Mouse (Mus musculus): ENCODE measurements around the gene Derl2. TPM values are rescaled to one million over a fixed set of nuclear protein-coding genes. Genes with fewer than 3 reads are reported as not detected.
A peak's percentile ranks its signal among the peaks of the same experiment; 100 is the strongest.

Derl2 gene
- total RNA-seq, 1 experiment = 45.1 TPM

DNA sequence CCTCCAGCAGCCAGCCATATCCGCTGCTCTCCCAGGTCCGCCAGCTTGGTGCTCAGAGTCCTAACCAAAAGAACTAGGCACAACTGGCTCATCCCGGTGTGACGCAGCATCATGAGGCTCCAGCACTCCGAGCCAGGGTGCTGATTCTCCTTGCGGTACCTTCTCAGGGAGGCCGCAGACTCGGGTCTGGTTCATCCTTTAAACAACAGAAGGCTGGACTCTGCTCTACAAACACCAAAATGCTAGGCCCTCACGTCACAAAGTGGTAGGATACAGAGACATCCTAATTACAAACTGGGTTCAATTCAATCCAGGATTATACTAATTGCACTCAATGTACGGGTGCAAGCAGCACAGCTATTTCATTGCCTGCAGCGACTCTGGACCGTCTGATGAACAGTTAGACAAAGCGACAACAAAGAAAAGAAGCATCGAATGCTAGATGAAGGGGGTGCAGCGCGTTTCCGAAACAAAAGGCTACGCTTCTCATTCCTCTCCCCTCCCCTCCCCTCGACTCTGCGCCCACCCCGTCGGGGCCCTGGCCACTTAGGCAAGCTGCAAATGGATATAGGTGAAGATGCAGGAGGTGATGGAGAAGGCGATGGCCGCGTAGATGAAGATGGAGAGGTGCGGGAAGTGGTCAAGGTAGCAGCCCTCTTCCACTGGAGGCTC, 13.0 kb upstream of the Derl2 start:
- Histone ChIP-seq H3K36me3 (ENCODE audit: control insufficient read depth, insufficient read depth, low read length, poor library complexity, severe bottlenecking) (no peaks in the 10 kb centered on the region; the same call in 1 of the 2 replicates), H3K4me3 (ENCODE audit: insufficient read depth in 1 of 2, low read depth in 1 of 2, low read length in 2 of 2, poor library complexity in 1 of 2, severe bottlenecking in 1 of 2) (peak overlapping the region; percentile 57 to 67), H3K27ac (ENCODE audit: insufficient read depth, low read depth, low read length, poor library complexity, severe bottlenecking) (no peak overlapping the region), H3K4me1 (ENCODE audit: control insufficient read depth in 2 of 2, insufficient read depth in 2 of 2, low read length in 2 of 2, poor library complexity in 1 of 2) (peaks cover 0 to 3% of the 10 kb centered on the region in 2 experiments; a peak in 1 of 4 replicates), H3K9ac (ENCODE audit: insufficient read depth, low read depth, low read length, poor library complexity, severe bottlenecking) (peak overlapping the region; percentile 36; the same call in 1 of the 2 replicates), H3K9me3 (ENCODE audit: control insufficient read depth, insufficient read depth, low read depth, low read length) (no peaks in the 10 kb centered on the region)
- no peak for DNase-seq (ENCODE audit: low read depth, low spot score)
- TF ChIP-seq ZC3H11A (IDR thresholded peaks at IDR 0.05; ENCODE audit: borderline replicate concordance, low read depth, low read length) = no peak
- no peak for TF ChIP-seq ZNF384 (IDR thresholded peaks at IDR 0.05; ENCODE audit: low read depth, low read length)
- TF ChIP-seq HCFC1 (IDR thresholded peaks at IDR 0.05; ENCODE audit: borderline replicate concordance, insufficient read depth, low read length) = no peak
- TF ChIP-seq MAFK (IDR thresholded peaks at IDR 0.05; ENCODE audit: insufficient read depth, low read depth, low read length) = no peak
- no peak for TF ChIP-seq CHD2 (IDR thresholded peaks at IDR 0.05; ENCODE audit: low read depth, low read length)
- in situ Hi-C loops (cut with MboI; ENCODE audit: low sequenced_read_pairs in 2 of 2, unreplicated experiment in 2 of 2) = no loop called here

GRCm38 (mm10) chr11:71032070-71032469, 12.4 kb upstream of the Derl2 start:
- Histone ChIP-seq H3K4me1 (ENCODE audit: control insufficient read depth in 2 of 2, insufficient read depth in 2 of 2, low read length in 2 of 2, poor library complexity in 1 of 2) (peaks cover 0 to 3% of the 10 kb centered on the region in 2 experiments; a peak in 1 of 4 replicates), H3K9ac (ENCODE audit: insufficient read depth, low read depth, low read length, poor library complexity, severe bottlenecking) (no peak overlapping the region), H3K9me3 (ENCODE audit: control insufficient read depth, insufficient read depth, low read depth, low read length) (no peaks in the 10 kb centered on the region), H3K27ac (ENCODE audit: insufficient read depth, low read depth, low read length, poor library complexity, severe bottlenecking) (no peak overlapping the region), H3K4me3 (ENCODE audit: insufficient read depth in 1 of 2, low read depth in 1 of 2, low read length in 2 of 2, poor library complexity in 1 of 2, severe bottlenecking in 1 of 2) (peak overlapping the region in 1 of 2 experiments; percentile 67; a peak in 1 of 4 replicates), H3K36me3 (ENCODE audit: control insufficient read depth, insufficient read depth, low read length, poor library complexity, severe bottlenecking) (peaks cover 2% of the 10 kb centered on the region)
- DNase-seq (ENCODE audit: low read depth, low spot score) = no peak
- no peak for TF ChIP-seq HCFC1 (IDR thresholded peaks at IDR 0.05; ENCODE audit: borderline replicate concordance, insufficient read depth, low read length)
- TF ChIP-seq ZC3H11A (IDR thresholded peaks at IDR 0.05; ENCODE audit: borderline replicate concordance, low read depth, low read length) = no peak
- TF ChIP-seq CHD2 (IDR thresholded peaks at IDR 0.05; ENCODE audit: low read depth, low read length) = no peak
- TF ChIP-seq ZNF384 (IDR thresholded peaks at IDR 0.05; ENCODE audit: low read depth, low read length) = no peak
- TF ChIP-seq MAFK (IDR thresholded peaks at IDR 0.05; ENCODE audit: insufficient read depth, low read depth, low read length) = no peak
- in situ Hi-C loops (cut with MboI; ENCODE audit: low sequenced_read_pairs in 2 of 2, unreplicated experiment in 2 of 2) = no loop called here

DNA sequence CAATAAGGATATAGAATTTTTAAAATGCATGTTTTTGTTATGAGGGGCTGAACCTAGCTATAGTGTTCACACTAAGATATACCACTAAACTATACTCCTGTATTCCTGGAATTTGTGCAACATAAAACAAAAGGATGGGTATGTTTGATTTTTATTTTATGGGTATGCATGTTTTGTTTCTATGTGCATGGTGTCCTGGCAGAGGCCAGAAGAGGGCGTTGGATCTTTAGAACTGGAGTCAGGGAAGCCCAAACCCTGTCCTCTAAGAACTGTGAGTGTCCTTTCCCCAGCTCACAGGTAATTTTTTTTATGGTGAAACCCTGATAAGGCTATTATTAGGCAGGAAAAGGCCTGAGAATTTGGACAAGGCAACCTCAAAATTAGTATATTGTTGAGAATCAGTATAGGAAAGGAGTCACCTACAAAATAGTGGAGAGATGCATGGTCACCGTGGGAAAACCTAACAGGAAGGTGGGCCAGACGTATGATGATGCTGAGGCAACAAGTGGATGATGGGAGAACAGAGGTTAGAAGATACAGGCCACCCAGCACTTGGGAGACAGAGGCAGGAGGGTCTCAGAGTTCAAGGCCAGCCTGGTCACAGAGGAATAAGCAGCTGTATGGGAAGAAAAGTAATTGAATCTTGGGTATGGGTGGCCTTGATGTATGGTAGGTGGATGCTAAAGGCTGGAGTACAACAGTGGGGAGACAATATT, 9.9 kb upstream of the Derl2 start:
- DNase-seq (ENCODE audit: low read depth, low spot score) = no peak
- TF ChIP-seq HCFC1 (IDR thresholded peaks at IDR 0.05; ENCODE audit: borderline replicate concordance, insufficient read depth, low read length) (no peak), ZC3H11A (IDR thresholded peaks at IDR 0.05; ENCODE audit: borderline replicate concordance, low read depth, low read length) (no peak), CHD2 (IDR thresholded peaks at IDR 0.05; ENCODE audit: low read depth, low read length) (no peak), MAFK (IDR thresholded peaks at IDR 0.05; ENCODE audit: insufficient read depth, low read depth, low read length) (no peak), ZNF384 (IDR thresholded peaks at IDR 0.05; ENCODE audit: low read depth, low read length) (no peak)
- H3K36me3 ChIP-seq (ENCODE audit: control insufficient read depth, insufficient read depth, low read length, poor library complexity, severe bottlenecking) = peaks cover 15% of the 10 kb centered on the region

DNA sequence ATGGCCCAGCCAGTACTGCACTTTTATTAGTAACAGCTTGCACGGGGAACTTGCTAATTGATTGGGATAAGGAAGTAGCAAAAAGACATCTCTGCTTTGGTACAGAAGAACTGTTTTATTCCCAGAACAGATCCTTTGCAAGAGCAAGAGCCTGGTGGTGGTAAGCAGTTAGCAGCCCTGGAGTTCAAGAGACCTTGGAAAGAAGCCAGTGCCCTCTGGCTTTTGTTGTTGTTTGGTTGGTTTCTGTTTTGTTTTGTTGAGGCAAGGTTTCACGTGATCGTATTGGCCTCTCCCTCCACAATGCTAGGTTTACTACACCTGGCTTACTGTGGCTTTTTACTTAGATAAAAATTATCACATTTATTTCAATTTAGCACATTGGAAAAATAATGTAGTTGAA, 8.6 kb upstream of the Derl2 start:
- in situ Hi-C loops (cut with MboI; ENCODE audit: low sequenced_read_pairs in 2 of 2, unreplicated experiment in 2 of 2) = no loop called here
- H3K9me3 ChIP-seq (ENCODE audit: control insufficient read depth, insufficient read depth, low read depth, low read length) = no peaks in the 10 kb centered on the region
- DNase-seq (ENCODE audit: low read depth, low spot score) = no peak
- TF ChIP-seq MAFK (IDR thresholded peaks at IDR 0.05; ENCODE audit: insufficient read depth, low read depth, low read length) (no peak), HCFC1 (IDR thresholded peaks at IDR 0.05; ENCODE audit: borderline replicate concordance, insufficient read depth, low read length) (no peak), ZC3H11A (IDR thresholded peaks at IDR 0.05; ENCODE audit: borderline replicate concordance, low read depth, low read length) (no peak), ZNF384 (IDR thresholded peaks at IDR 0.05; ENCODE audit: low read depth, low read length) (no peak), CHD2 (IDR thresholded peaks at IDR 0.05; ENCODE audit: low read depth, low read length) (no peak)
- H3K36me3 ChIP-seq (ENCODE audit: control insufficient read depth, insufficient read depth, low read length, poor library complexity, severe bottlenecking) = peaks cover 19% of the 10 kb centered on the region
- peaks cover 0 to 3% of the 10 kb centered on the region in 2 experiments; a peak in 1 of 4 replicates for H3K4me1 ChIP-seq (ENCODE audit: control insufficient read depth in 2 of 2, insufficient read depth in 2 of 2, low read length in 2 of 2, poor library complexity in 1 of 2)
- H3K4me3 ChIP-seq (ENCODE audit: insufficient read depth in 1 of 2, low read depth in 1 of 2, low read length in 2 of 2, poor library complexity in 1 of 2, severe bottlenecking in 1 of 2) = no peak overlapping the region
- H3K9ac ChIP-seq (ENCODE audit: insufficient read depth, low read depth, low read length, poor library complexity, severe bottlenecking) = no peak overlapping the region
- no peak overlapping the region for H3K27ac ChIP-seq (ENCODE audit: insufficient read depth, low read depth, low read length, poor library complexity, severe bottlenecking)

More for the DNA sequence above, 9.9 kb upstream of the Derl2 start:
- peaks cover 0 to 3% of the 10 kb centered on the region in 2 experiments; a peak in 1 of 4 replicates for H3K4me1 ChIP-seq (ENCODE audit: control insufficient read depth in 2 of 2, insufficient read depth in 2 of 2, low read length in 2 of 2, poor library complexity in 1 of 2)
- no peak overlapping the region for H3K9ac ChIP-seq (ENCODE audit: insufficient read depth, low read depth, low read length, poor library complexity, severe bottlenecking)
- H3K27ac ChIP-seq (ENCODE audit: insufficient read depth, low read depth, low read length, poor library complexity, severe bottlenecking) = no peak overlapping the region
- no peaks in the 10 kb centered on the region for H3K9me3 ChIP-seq (ENCODE audit: control insufficient read depth, insufficient read depth, low read depth, low read length)
- in situ Hi-C loops (cut with MboI; ENCODE audit: low sequenced_read_pairs in 2 of 2, unreplicated experiment in 2 of 2) = no loop called here
- H3K4me3 ChIP-seq (ENCODE audit: insufficient read depth in 1 of 2, low read depth in 1 of 2, low read length in 2 of 2, poor library complexity in 1 of 2, severe bottlenecking in 1 of 2) = no peak overlapping the region

Data from ES-E14 (cell line).